Mouse (Mus musculus): ENCODE measurements at regions not wholly inside any gene's neighbourhood (a gene's known extent, or its start where the extent isn't known, plus 50 kb on each side); places are given as distances from the start of the nearest gene placed in this dataset.

GRCm38 (mm10) chr1:137873628-137874027 is 301.9 kb downstream of the Ptprc start:
- in situ Hi-C loops (cut with MboI, MseI): no loop called here

GRCm38 (mm10) chr1:137865030-137865429 is 310.5 kb downstream of the Ptprc start:
- in situ Hi-C loops (cut with MboI, MseI): no loop called here

GRCm38 (mm10) chr1:137863506-137863905 is 312.0 kb downstream of the Ptprc start:
- in situ Hi-C loops (cut with MboI, MseI): no loop called here

GRCm38 (mm10) chr1:137852262-137852661 is 323.2 kb downstream of the Ptprc start:
- in situ Hi-C loops (cut with MboI, MseI): no loop called here

GRCm38 (mm10) chr1:137847311-137847923 is 328.1 kb downstream of the Ptprc start:
- in situ Hi-C loops (cut with MboI, MseI): loop anchor here in 1 of 2 experiments (10.0 kb wide), 1 partner anchor 597 kb away; no protein-coding TSS in a partner anchor

GRCm38 (mm10) chr1:137846857-137847256 is 328.7 kb downstream of the Ptprc start:
- in situ Hi-C loops (cut with MboI, MseI): loop anchor here in 1 of 2 experiments (10.0 kb wide), 1 partner anchor 598 kb away; no protein-coding TSS in a partner anchor

GRCm38 (mm10) chr1:137840531-137840930 is 335.0 kb downstream of the Ptprc start:
- in situ Hi-C loops (cut with MboI, MseI): loop anchor here in 1 of 2 experiments (10.0 kb wide), 1 partner anchor 604 kb away; no protein-coding TSS in a partner anchor

GRCm38 (mm10) chr1:137839703-137840102 is 335.8 kb downstream of the Ptprc start:
- in situ Hi-C loops (cut with MboI, MseI): loop anchor here in 1 of 2 experiments (10.0 kb wide), 1 partner anchor 605 kb away; no protein-coding TSS in a partner anchor

GRCm38 (mm10) chr1:137839263-137839662 is 336.2 kb downstream of the Ptprc start:
- in situ Hi-C loops (cut with MboI, MseI): no loop called here

GRCm38 (mm10) chr1:137838357-137838756 is 337.2 kb downstream of the Ptprc start:
- in situ Hi-C loops (cut with MboI, MseI): no loop called here

- in situ Hi-C loops (cut with MboI, MseI): no loop called here
Measured at GRCm38 (mm10) chr1:137833535-137833934, 342.0 kb downstream of the Ptprc start.

- in situ Hi-C loops (cut with MboI, MseI): no loop called here
Measured at GRCm38 (mm10) chr1:137831284-137831683, 344.2 kb downstream of the Ptprc start.

GRCm38 (mm10) chr1:137827379-137827778 is 348.1 kb downstream of the Ptprc start:
- in situ Hi-C loops (cut with MboI, MseI): no loop called here

GRCm38 (mm10) chr1:137815401-137815888 is 360.1 kb downstream of the Ptprc start:
- in situ Hi-C loops (cut with MboI, MseI): no loop called here

- in situ Hi-C loops (cut with MboI, MseI): no loop called here
Measured at GRCm38 (mm10) chr1:137814556-137814955, 361.0 kb downstream of the Ptprc start.

GRCm38 (mm10) chr1:137813716-137814115 is 361.8 kb downstream of the Ptprc start:
- in situ Hi-C loops (cut with MboI, MseI): no loop called here

GRCm38 (mm10) chr1:137811981-137812380 is 363.5 kb downstream of the Ptprc start:
- in situ Hi-C loops (cut with MboI, MseI): no loop called here

GRCm38 (mm10) chr1:137806742-137807141 is 368.8 kb downstream of the Ptprc start:
- in situ Hi-C loops (cut with MboI, MseI): no loop called here

- in situ Hi-C loops (cut with MboI, MseI): no loop called here
Measured at GRCm38 (mm10) chr1:137806252-137806651, 369.3 kb downstream of the Ptprc start.

GRCm38 (mm10) chr1:137802119-137802518 is 373.4 kb downstream of the Ptprc start:
- in situ Hi-C loops (cut with MboI, MseI): no loop called here

GRCm38 (mm10) chr1:137800752-137801151 is 374.8 kb downstream of the Ptprc start:
- in situ Hi-C loops (cut with MboI, MseI): no loop called here

- in situ Hi-C loops (cut with MboI, MseI): loop anchor here in 1 of 2 experiments (10.0 kb wide), 1 partner anchor 1596 kb away; no protein-coding TSS in a partner anchor
Measured at GRCm38 (mm10) chr1:137788789-137789188, 386.7 kb downstream of the Ptprc start.

GRCm38 (mm10) chr1:137786653-137787052 is 388.9 kb downstream of the Ptprc start:
- in situ Hi-C loops (cut with MboI, MseI): loop anchor here in 1 of 2 experiments (10.0 kb wide), 1 partner anchor 1598 kb away; no protein-coding TSS in a partner anchor
